Mouse (Mus musculus) urinary bladder, postnatal 36 days (tissue): ENCODE results near the gene Prkar1b.
A peak's percentile ranks its signal among the peaks of the same experiment; 100 is the strongest.

ENCODE experiments used
- DNase-seq, 2 experiments: peaks; one replicate each; pipeline ENCODE4 v3.0.0; 2022; ENCODE audit warnings: low spot score in 2 of 2, mixed read lengths in 1 of 2

Prkar1b gene

DNA sequence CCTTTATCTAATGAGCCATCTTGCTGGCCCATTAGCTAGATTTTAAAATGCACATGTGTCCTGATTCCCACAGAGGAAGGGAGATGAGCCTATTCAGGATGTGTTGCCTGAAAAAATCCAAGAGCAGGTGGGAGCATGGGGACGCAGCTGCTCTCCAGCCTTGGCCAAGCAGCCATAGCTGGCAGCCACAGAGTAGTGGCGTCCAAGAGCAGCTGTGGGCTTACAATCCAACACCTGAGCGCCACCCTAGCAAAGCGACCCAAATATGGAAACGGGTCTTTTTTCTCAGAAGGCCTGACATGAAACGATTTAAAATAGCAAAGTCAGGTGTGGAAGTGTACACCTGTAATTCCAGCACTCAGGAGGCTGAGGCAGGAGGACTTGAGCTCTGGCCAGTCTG is 145.2 kb downstream of the Prkar1b start:
- no peak for DNase-seq

DNA sequence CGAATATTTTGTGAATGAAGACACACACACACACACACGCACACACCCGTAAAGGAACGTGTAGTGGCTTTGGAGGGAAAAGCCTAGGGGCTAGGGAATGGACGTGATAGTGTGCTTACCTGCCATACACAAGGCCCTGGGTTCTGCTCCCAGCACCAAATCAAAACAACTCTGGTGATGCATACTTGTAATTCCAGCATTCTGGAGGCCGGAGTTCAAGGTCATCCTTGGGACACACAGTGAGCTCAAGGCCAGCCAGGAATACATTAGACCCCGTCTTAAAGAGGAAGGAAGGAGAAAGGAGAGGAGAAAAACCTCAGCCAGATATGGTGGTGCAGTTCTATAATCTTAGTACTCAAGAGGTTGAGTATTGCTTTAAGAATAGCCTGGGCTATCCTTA is 150.1 kb downstream of the Prkar1b start:
- DNase-seq: no peak

DNA sequence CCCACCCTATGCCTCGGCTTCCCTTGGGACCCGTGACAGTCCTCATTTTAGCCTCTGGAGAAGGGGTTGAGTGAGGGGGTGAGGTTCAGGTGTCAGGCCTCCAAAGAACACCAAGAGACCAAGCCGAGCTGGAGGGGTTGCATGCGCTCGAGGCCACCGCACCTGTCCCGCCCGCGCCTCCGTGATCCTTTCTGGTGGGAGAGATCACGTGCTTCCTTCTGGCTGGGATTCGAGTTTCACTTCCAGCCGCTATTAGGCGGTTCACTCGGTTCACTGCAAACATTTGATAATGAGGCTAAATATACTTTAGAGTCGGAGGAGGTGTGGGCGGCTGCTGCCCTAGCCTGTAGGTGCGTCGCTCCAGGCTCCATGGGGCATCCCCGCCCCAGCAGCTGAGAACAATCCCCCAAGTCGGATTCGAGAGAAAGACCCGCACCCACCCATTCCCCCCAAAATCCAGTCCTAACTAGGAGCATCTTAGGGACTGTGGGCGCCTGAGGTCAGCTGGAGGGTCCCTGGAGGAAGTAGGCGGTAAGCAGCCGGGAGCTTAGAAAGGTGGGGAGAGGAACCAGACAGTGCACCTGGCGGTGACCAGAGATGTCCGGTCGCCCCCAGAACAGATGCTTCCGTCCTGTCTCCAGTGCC is 151.7 kb downstream of the Prkar1b start:
- peak; percentile 11 to 17 for DNase-seq

DNA sequence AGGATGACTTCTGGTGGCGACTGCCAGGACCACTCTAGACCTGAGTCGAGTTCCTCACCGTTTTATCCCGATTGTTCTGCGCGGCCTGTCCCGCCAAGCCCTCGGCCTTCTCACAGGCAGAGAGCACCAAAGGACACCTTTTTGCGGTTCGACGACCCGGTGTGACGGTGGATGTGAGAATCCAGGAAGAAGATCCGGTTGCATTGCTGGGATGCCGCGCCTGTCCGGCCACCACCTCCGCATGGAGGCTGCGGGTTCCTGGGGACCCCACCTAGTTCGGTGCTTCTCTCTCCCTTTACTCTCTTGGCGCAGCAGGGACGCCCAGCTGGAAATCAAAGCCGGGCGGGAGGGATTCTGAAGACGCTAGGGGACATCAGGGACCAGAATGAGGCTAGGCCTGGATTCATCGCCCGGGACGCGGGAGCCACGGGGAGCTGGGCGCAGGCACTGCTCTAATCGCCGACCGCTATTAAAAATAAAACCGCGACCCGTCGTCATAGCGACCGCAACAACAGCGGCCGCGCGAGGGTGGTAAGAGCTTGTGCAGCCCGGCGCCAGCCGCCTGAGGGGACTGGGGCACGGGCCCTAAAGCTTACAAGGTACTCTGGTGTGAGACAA is 152.5 kb downstream of the Prkar1b start, which contains the start of gene Pdgfa:
TSS of gene Pdgfa (minus strand) at position 200 of the 618 bp plus-strand sequence.
- DNase-seq: peak; percentile 49 to 65

DNA sequence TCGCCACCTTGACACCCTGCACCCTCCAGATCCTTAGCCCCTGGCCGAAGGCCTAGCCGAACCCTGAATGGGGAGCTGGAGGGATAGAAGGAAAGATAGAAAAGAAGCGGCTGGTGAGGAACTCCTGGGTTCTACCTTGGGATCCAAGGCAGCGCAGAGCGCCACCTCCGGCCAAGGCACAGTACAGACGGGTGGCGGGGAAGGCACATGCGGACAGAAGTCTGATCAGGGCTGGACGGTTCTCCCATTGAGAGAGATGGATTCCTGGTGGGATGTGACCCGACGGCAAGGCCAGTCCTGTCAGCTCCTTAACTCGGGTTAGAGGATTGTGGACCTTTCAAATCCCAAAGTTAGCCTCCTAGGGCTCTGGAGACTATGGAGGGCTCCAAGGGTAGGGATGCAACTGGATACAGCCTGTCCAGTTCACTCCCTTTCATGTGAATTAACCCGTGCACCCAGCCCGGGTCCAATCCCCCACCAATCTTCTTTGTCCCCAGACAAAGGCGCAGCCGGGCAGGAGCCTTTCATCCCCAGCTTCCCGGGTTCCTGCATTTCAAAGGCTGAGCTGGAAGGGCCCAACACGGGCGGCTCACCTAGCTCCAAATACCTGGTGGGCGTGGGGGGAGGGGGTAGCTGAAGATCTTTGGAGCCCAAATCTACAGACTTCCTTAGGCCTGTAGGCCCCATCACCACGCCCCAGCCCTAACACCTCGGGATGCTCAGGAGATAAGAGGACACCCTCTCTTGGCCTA is 153.3 kb downstream of the Prkar1b start:
- peak; percentile 21 to 34 for DNase-seq

DNA sequence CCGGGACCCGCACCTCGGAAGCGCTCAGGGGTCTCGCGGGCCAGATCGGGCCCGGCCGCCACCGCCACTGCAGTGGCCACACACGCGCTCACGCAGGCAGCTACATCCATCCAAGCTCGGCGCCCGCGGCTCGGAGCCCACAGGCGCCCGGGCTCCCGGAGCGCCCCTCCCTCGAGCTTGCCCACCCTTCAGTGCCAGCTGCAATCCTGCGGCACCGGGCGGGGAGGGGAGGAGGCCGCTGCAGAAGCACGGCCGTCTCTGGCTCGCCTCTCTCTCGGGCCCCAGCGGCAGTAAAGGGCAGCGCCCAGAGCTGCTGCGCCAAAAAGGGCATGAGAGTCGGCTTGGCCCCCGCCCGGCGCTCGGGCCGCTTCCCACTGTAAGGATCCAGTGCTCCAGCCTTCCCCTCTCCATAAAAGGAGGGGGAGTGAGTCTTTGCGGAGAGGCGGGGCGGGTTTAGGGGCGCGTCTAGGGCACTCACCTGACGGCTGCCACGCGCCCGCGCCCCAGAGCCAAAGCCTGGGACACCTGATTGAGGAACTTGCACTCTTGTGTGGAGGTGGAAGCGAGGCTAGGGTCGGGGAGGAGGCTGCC is 154.0 kb downstream of the Prkar1b start:
- peak; percentile 51 to 70 for DNase-seq

DNA sequence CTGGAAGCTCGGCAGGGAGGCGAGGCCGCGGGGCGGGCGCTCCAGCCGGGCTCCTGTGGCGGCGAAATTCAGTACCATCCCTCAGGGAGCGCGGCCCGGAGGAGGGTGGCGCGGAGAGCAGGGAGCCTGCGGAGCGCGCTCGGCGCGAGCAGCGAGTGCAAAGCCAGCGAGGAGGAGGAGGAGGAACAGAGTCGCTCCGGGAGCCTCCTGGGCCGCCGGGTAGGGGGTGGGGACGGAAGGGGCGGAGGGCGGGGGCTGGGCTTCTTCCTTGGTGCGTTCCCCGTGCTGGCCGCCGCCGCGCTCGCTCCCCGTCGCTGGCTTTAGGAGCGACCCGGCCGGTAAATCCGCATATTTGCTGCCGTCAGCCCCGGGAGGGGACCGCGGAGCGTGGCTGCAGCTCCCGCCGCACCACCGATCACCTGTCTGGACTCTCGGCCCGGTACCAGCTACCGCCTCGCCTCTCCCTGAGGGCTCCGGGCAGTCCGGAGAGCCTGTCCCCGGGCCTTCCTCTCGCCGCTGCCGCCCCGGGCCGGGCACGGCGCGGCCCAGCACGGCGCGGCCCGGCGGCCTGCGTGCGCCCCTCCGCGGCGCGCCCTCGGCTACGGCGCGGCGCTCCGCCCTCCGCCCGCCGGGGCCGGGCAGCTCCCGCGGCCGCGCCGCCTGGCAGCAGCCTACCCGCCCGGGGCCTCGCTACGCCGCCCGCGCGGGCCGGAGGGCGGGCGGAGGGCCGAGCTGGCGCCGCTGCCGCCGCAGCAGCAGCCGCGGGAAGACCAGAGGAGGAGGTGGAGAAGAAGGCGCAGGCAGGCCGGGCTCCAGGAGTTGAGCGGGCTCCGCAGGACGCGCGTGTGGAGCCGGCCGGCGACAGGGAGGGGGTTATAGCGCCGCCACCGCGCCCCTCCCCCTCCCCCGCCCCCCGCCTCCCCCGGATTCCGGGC is 154.7 kb downstream of the Prkar1b start:
- DNase-seq: peak; percentile 61 to 81

DNA sequence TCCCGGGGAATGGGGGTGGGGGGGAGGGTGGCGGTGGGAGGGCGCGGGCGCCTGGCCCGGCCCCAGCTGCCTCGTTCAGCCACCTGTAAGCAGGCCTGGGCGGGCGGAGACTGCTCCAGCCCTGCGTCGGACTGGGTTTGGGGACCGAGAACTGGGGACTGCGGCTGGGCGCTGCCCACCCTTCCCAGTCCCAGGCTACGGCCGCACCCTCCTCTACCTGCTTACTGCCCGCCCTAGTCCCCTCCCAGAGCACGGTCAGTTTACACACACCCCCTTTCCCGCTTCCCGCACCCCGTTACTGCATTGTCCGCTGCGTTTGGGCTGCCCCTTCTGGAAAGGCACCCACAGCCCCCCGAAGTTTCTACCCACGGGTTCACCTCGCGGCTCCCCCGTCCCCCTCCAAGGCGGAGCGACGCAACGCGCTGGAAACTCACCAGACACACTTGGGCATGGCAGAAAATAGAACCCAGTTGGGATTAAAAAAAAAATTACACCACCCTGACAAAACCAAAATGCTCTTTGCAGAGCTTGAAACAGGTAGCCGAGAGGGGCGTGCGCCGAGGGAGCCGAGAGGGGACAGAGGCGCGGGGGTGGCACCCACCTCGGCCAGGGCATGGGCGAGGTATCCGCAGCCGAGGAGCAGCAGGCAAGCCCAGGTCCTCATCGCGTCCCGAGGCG is 155.6 kb downstream of the Prkar1b start:
- peak; percentile 23 to 47 for DNase-seq

DNA sequence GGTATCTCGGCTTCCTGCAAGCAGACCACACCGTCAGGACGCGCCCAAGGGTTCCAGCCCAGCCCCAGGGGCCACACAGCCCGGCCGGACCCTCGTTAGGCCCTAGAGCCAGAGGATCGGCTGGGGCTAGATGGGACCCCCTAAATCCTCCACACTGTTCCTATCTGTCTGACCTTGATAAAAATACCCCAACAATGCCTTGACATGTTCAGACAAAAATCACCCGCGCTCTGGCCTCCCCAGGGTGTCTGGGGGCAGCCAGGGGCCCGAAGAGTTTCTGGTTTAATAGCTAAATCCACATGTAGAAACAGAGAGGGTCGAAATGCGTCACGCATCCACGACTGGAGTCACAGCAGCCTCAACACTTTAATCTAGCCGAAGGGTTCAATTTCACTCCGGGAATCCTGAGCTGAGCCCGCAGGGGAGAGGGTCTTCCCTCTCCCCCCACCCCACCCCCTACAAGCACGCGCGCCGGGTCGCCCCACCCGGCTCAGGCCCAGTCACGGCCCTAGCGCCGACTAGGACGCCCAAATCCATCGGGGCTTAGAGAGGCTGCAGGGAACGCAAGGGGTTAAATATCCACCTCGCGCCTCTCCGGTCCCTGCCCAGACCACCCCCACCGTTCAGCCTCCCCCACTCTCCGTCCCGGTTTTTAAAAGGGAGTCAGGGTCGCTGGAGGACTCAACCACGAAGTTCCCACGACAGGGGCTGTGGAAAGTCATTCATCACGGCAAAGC is 156.3 kb downstream of the Prkar1b start:
- peak in 1 of 2 experiments; percentile 8 for DNase-seq

DNA sequence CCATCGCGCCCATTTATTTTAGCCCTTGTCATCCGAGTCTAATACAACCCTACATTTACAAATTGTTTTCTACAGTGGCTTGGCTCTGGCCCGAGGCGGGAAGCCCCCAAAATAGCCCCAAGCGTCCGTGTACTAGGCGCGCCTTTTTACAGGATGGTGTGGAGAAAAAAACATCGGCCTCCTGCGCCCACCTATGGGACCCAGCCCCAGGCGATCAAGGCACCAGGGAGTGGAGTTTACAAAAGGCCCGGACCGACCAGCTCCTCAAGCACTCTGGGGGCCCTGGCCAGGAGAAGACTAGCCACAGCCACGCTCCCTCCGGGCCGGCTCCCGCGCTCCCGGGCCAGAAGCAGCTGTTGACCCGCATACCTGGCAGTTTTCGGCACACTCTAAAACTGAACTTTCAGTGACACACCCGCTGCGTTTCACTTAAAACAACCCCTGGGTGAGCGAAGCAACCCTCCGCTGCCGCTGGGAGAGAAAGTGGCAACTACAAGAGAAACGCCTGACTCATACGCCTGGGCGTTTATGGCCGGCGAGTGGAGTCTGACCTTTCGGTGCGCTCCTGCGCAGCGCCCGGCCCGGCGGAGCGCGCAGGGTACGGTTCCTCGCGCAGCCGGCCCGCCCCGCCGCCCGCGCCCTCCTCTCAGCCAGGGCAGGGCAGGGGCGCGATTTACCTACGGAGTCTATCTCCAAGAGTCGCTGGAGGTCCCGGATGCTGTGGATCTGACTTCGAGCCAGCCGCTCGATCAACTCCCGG is 157.0 kb downstream of the Prkar1b start:
- DNase-seq: peak; percentile 26 to 45

DNA sequence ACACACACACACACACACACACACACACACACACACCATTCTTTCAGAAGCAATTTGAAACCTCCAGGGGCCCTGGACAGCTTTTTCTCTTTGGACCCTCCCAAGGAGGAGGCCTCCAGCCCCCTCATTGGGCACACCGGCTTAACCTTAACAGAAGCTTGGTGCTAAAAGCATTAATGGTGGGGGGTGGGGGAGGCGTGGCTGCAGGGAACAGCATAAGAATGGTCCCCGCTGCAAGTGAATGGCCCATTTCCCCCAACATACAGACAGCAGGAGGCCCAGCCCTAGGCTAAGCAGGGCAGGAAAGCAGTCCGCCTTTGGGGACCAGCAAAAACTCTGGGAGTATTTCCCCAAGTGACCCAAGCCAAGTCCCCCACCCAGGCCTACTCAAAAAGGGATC is 158.1 kb downstream of the Prkar1b start:
- no peak for DNase-seq

DNA sequence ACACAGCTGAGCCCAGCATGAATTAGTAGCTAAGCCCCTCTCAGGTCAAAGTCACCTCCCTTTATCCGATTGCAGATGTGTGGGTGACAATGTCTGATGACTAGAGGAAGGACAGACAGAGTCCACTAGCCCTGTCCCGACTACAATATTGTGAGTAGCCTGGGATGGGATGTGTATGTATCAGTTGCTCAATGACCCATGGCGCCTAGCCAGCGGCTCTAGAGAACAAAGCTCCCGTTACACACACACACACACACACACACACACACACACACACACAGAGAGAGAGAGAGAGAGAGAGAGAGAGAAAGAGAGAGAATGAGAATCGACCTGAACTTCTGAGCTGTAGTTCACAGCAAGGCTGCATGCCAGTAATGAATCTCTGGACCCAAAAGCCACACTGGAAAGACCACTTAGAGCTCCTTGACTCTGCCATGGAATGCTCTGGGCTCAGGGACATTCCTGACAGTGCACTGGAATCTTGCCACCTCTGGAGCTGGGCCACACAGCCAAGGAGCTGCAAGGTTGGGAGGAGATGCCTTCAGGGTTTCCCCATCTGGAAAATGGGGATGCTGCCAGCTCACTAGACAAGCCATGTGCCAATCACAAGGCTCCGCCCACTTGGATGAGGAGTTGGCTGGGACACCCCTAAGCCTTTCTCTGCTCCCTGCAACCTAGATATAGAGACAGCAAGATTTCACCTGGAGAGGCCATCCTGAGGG is 159.0 kb downstream of the Prkar1b start:
- DNase-seq: peak in 1 of 2 experiments; percentile 46

DNA sequence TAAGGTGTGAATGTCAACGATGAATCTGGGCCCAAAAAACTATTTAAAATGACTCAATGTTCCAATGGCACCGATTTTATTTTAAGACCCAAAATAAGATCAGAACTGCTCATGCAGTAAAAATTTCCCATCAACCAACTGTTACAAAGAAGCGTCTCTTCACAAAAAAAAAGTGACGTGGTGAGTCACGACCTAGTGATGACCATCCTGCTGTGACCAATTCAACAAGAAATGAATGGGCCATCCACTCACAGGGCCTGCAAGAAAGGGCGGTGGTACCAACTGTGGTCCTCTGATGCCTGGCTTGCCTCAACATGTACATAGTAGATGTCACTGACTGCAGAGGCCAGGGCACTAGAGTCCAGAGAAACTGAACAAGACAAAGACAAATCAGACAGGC is 160.2 kb downstream of the Prkar1b start:
- DNase-seq: no peak

DNA sequence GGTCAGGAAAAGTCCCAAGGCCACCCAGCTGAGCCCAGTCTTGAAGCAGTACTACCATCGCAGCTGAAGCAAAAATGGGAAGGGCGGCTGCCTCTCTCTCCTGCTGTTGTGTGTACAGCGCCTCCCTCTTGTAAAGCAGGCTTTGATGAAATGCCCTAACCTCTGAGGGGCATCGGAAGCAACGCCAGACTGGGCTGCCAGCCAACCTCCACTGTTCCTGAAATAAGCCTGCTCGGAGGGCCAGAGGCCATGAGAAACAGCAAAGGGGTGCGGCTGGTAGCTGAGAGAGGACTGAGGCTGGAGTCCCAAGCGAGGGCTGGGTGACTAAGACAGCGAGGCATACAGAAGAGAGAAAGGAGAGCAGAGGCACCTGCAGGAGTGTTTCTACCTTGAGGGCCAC is 161.0 kb downstream of the Prkar1b start:
- DNase-seq: peak; percentile 42 to 72

DNA sequence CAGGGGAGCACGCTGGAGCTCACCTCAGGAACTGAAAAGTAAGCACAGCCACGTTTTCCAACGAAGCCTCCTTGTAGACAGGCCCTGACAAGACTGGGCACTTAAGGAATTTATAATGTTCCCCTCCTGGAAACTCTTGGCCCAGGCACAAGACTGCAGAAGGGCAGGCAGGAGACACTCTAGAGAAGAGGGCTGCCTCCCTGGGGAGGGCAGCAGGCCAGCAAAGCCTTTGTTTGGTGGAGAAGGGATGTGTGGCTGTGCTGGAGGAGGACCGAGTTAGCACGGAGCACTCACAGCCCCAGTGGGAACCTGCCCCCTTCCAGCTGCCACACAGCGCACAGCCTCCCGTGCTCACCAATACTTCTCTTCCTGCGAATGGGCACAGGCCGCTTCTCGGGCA is 161.8 kb downstream of the Prkar1b start:
- peak in 1 of 2 experiments; percentile 13 for DNase-seq

DNA sequence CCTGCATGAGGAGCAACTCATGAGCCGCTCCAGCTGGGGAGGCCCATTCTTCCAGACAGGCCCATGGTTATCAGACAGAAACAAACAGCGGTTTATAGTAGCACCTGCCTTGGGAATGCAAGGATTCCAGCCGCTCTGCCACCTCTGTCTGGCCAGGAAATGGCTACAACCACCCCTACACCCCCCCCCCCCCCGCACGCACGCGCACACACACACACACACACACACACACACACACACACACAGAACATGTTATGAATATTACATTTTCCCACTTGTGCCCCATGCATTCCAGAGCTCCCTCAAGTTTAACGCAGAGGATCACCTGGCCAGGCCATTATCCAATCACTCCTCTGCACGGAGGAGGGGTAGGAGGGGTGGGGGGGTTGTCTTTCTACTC is 167.9 kb downstream of the Prkar1b start:
- no peak for DNase-seq

DNA sequence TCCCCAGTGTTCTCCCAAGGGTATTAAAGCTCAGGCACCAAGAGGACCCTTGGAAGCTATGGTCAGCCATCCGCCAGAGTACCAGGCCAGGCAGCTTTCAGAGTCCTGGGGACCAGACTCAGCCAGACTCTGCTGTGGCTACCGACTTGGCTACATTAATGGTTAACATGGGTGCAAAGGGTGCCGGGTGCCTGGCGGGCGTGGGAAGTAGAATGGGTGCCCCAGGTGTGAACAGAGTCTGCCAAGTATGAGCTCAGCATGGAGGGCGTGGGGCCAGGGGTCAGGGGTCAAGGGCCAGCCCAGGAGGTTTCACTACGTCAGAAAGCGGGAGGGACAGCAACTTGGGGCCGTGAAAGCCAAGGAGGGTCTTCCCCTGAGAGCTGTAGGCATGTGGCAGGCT is 169.2 kb downstream of the Prkar1b start:
- DNase-seq: no peak

DNA sequence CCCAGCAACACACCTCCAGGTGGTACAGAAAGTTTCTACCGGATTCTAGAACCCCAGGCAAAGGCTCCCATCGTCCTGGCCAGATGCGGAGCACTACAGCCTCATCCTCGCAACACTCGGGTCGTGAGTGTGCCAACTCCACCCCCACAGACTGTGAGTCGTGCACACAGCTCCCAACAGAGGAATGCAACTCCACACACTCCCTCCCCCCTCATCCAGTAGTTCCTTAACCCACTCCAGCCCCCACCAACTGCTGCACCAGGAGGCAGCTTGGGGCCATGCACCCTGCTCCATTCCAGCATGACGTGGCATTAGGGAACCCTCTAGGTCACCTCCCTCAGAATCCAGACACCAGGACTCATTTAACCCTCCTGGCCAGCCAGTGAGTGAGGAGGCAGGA is 170.0 kb downstream of the Prkar1b start:
- DNase-seq: no peak

DNA sequence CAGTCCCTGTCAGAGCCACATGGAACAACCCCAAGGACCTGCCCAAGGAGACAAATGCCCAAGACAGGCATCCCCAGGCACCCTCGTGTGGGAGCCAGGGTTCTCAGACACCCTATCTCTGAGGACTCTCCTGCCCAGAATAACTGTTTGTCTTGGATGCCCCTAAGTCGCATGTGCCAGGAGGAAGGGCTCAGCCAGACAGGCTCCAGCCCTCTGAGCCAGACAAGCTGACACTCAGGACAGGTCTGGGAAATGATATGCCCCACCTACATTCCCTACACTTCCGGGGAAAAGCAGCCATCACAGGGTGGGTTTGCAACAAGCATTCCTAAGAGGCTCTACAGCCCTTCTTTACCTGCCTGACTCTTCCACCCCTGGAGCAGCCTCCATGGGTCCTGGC is 172.0 kb downstream of the Prkar1b start:
- no peak for DNase-seq
